Mouse (Mus musculus): ENCODE data around the gene Rbm7. TPM values are rescaled to one million over a fixed set of nuclear protein-coding genes. Genes with fewer than 3 reads are reported as not detected.
"Not testable (repeated sequence)": the region's sequence is repeated elsewhere in the genome, so short reads cannot be mapped to it uniquely, and the experiment has no call there.

Rbm7 gene
- polyA plus RNA-seq, 1 experiment from 2014 or later, result 130 TPM

- Histone ChIP-seq H3K4me1 (peaks cover 12% of the 10 kb centered on the region), H3K9me3 (no peaks in the 10 kb centered on the region), H3K4me3 (no peak overlapping the region), H3K27me3 (no peaks in the 10 kb centered on the region), H3K4me2 (replicated peaks) (no peak overlapping the region), H3K27ac (no peak overlapping the region), H3K36me3 (peaks cover 44% of the 10 kb centered on the region), H3K9ac (no peak overlapping the region)
- no peak for ATAC-seq (ENCODE audit: low FRiP score, low read depth)
- 91% methylated on average over 10 of the region's 10 CpGs for WGBS
These were observed 18.6 kb downstream of the Rbm7 start for GRCm38 (mm10) chr9:48476236-48477165.

- Histone ChIP-seq H3K9me3 (no peaks in the 10 kb centered on the region), H3K36me3 (peaks cover 64% of the 10 kb centered on the region), H3K4me3 (no peak overlapping the region), H3K27ac (no peak overlapping the region), H3K9ac (no peak overlapping the region), H3K4me1 (peaks cover 2% of the 10 kb centered on the region), H3K4me2 (replicated peaks) (no peak overlapping the region), H3K27me3 (no peaks in the 10 kb centered on the region)
- no peak for ATAC-seq (ENCODE audit: low FRiP score, low read depth)
- WGBS, result 91% methylated on average over 9 of the region's 9 CpGs
These were observed 20.7 kb downstream of the Rbm7 start for GRCm38 (mm10) chr9:48474367-48474766.

GRCm38 (mm10) chr9:48473131-48473530 is 22.0 kb downstream of the Rbm7 start:
- no peak overlapping the region for H3K27ac ChIP-seq
- no peak overlapping the region for H3K9ac ChIP-seq
- 95% methylated on average over 12 of the region's 12 CpGs for WGBS
- no peaks in the 10 kb centered on the region for H3K4me1 ChIP-seq
- no peak for ATAC-seq (ENCODE audit: low FRiP score, low read depth)
- H3K27me3 ChIP-seq, result no peaks in the 10 kb centered on the region
- H3K9me3 ChIP-seq, result no peaks in the 10 kb centered on the region
- H3K4me3 ChIP-seq, result no peak overlapping the region
- H3K4me2 ChIP-seq (replicated peaks), result no peak overlapping the region
- H3K36me3 ChIP-seq, result peaks cover 71% of the 10 kb centered on the region

GRCm38 (mm10) chr9:48472441-48473025 is 22.6 kb downstream of the Rbm7 start:
- Histone ChIP-seq H3K9me3 (no peaks in the 10 kb centered on the region), H3K36me3 (peaks cover 76% of the 10 kb centered on the region), H3K27ac (no peak overlapping the region), H3K27me3 (no peaks in the 10 kb centered on the region), H3K4me3 (no peak overlapping the region), H3K4me2 (replicated peaks) (no peak overlapping the region), H3K9ac (no peak overlapping the region), H3K4me1 (no peaks in the 10 kb centered on the region)
- WGBS, result 91% methylated on average over 15 of the region's 15 CpGs
- ATAC-seq (ENCODE audit: low FRiP score, low read depth), result no peak

- not testable (repeated sequence) for H3K9ac ChIP-seq; ATAC-seq (ENCODE audit: low FRiP score, low read depth); H3K27me3 ChIP-seq; H3K4me1 ChIP-seq; H3K9me3 ChIP-seq; H3K27ac ChIP-seq; H3K4me2 ChIP-seq (replicated peaks); H3K4me3 ChIP-seq
- peaks cover 69% of the 10 kb centered on the region for H3K36me3 ChIP-seq
- 96% methylated on average over 5 of the region's 5 CpGs for WGBS
These were observed 27.6 kb downstream of the Rbm7 start for GRCm38 (mm10) chr9:48467471-48467870.

GRCm38 (mm10) chr9:48466804-48467203 is 28.3 kb downstream of the Rbm7 start:
- Histone ChIP-seq H3K4me1 (no peaks in the 10 kb centered on the region), H3K27ac (no peak overlapping the region), H3K9me3 (no peaks in the 10 kb centered on the region; the same call in 1 of the 2 replicates), H3K4me3 (no peak overlapping the region), H3K4me2 (replicated peaks) (no peak overlapping the region), H3K9ac (no peak overlapping the region), H3K36me3 (peaks cover 65% of the 10 kb centered on the region), H3K27me3 (no peaks in the 10 kb centered on the region)
- ATAC-seq (ENCODE audit: low FRiP score, low read depth), result no peak
- 71% methylated on average over 3 of the region's 3 CpGs for WGBS

- no peak for ATAC-seq (ENCODE audit: low FRiP score, low read depth)
- 95% methylated on average over 3 of the region's 3 CpGs for WGBS
These were observed 29.4 kb downstream of the Rbm7 start for GRCm38 (mm10) chr9:48465671-48466070.

GRCm38 (mm10) chr9:48461545-48461944 is 33.6 kb downstream of the Rbm7 start:
- H3K9me3 ChIP-seq, result no peaks in the 10 kb centered on the region; the same call in 1 of the 2 replicates
- no peak overlapping the region for H3K9ac ChIP-seq
- WGBS, result 89% methylated on average over 3 of the region's 3 CpGs
- H3K4me1 ChIP-seq, result no peaks in the 10 kb centered on the region
- no peak overlapping the region for H3K4me2 ChIP-seq (replicated peaks)
- peaks cover 14% of the 10 kb centered on the region for H3K36me3 ChIP-seq
- H3K27me3 ChIP-seq, result no peaks in the 10 kb centered on the region
- no peak overlapping the region for H3K4me3 ChIP-seq
- ATAC-seq (ENCODE audit: low FRiP score, low read depth), result no peak
- no peak overlapping the region for H3K27ac ChIP-seq

More at GRCm38 (mm10) chr9:48465671-48466070, 29.4 kb downstream of the Rbm7 start:
- H3K4me1 ChIP-seq, result no peaks in the 10 kb centered on the region
- H3K9ac ChIP-seq, result no peak overlapping the region
- H3K9me3 ChIP-seq, result no peaks in the 10 kb centered on the region; the same call in 1 of the 2 replicates
- no peaks in the 10 kb centered on the region for H3K27me3 ChIP-seq
- H3K27ac ChIP-seq, result no peak overlapping the region
- no peak overlapping the region for H3K4me2 ChIP-seq (replicated peaks)
- H3K36me3 ChIP-seq, result peaks cover 54% of the 10 kb centered on the region
- no peak overlapping the region for H3K4me3 ChIP-seq

GRCm38 (mm10) chr9:48460720-48461119 is 34.4 kb downstream of the Rbm7 start:
- Histone ChIP-seq H3K4me2 (replicated peaks) (no peak overlapping the region), H3K4me3 (no peak overlapping the region), H3K36me3 (peaks cover 7% of the 10 kb centered on the region), H3K4me1 (no peaks in the 10 kb centered on the region), H3K27me3 (no peaks in the 10 kb centered on the region), H3K9me3 (no peaks in the 10 kb centered on the region; the same call in 1 of the 2 replicates), H3K9ac (no peak overlapping the region), H3K27ac (no peak overlapping the region)
- ATAC-seq (ENCODE audit: low FRiP score, low read depth), result no peak
- WGBS, result 91% methylated on average over 8 of the region's 8 CpGs

GRCm38 (mm10) chr9:48459391-48459790 is 35.7 kb downstream of the Rbm7 start:
- 90% methylated on average over 5 of the region's 5 CpGs for WGBS
- Histone ChIP-seq H3K27me3 (no peaks in the 10 kb centered on the region), H3K36me3 (no peaks in the 10 kb centered on the region), H3K4me2 (replicated peaks) (no peak overlapping the region), H3K9ac (no peak overlapping the region), H3K4me3 (no peak overlapping the region), H3K9me3 (no peaks in the 10 kb centered on the region), H3K27ac (no peak overlapping the region), H3K4me1 (no peaks in the 10 kb centered on the region)
- ATAC-seq (ENCODE audit: low FRiP score, low read depth), result no peak

- H3K4me3 ChIP-seq, result no peak overlapping the region
- H3K27ac ChIP-seq, result no peak overlapping the region
- H3K36me3 ChIP-seq, result no peaks in the 10 kb centered on the region
- 71% methylated on average over 3 of the region's 3 CpGs for WGBS
- no peaks in the 10 kb centered on the region for H3K27me3 ChIP-seq
- no peak overlapping the region for H3K9ac ChIP-seq
- no peak for ATAC-seq (ENCODE audit: low FRiP score, low read depth)
- H3K4me2 ChIP-seq (replicated peaks), result no peak overlapping the region
- H3K4me1 ChIP-seq, result no peaks in the 10 kb centered on the region
- H3K9me3 ChIP-seq, result no peaks in the 10 kb centered on the region
These were observed 36.2 kb downstream of the Rbm7 start for GRCm38 (mm10) chr9:48458879-48459278.

GRCm38 (mm10) chr9:48455961-48456360 is 39.1 kb downstream of the Rbm7 start:
- H3K9ac ChIP-seq, result no peak overlapping the region
- 78% methylated on average over 3 of the region's 3 CpGs for WGBS
- no peaks in the 10 kb centered on the region for H3K27me3 ChIP-seq
- H3K36me3 ChIP-seq, result no peaks in the 10 kb centered on the region
- 0 out of 2 replicates have a peak, but pooled peaks cover 7% of the 10 kb centered on the region for H3K4me1 ChIP-seq
- no peak overlapping the region for H3K4me2 ChIP-seq (replicated peaks)
- no peak overlapping the region for H3K4me3 ChIP-seq
- no peaks in the 10 kb centered on the region for H3K9me3 ChIP-seq
- ATAC-seq (ENCODE audit: low FRiP score, low read depth), result no peak
- H3K27ac ChIP-seq, result no peak overlapping the region

Measured in limb, embryonic 13.5 days (tissue).